Mouse (Mus musculus) midbrain, embryonic 16.5 days (tissue): ENCODE results near the gene Purb. TPM values are rescaled to one million over a fixed set of nuclear protein-coding genes. Genes with fewer than 3 reads are reported as not detected.
"Not testable (repeated sequence)": the region's sequence is repeated elsewhere in the genome, so short reads cannot be mapped to it uniquely, and the experiment has no call there.

Experiments used
- ATAC-seq: fragments of 200-750 bp; cut with Nextera tagmentation; 2 replicates; pipeline ENCODE4 v1.8.0; 2017; ENCODE audit warnings: moderate TSS enrichment
- H3K27ac ChIP-seq: fragments of 300-500 bp; sonication (generic); 2 replicates; pipeline ENCODE4 v1.5.1; 2014; ENCODE audit warnings: mild to moderate bottlenecking, low read length, mixed read lengths
- H3K27me3 ChIP-seq: fragments of 300-500 bp; sonication (generic); 2 replicates; pipeline ENCODE4 v1.6.1; 2014; ENCODE audit warnings: low read depth, low read length, mixed read lengths; ENCODE audit not compliant: control insufficient read depth, insufficient read depth
- H3K36me3 ChIP-seq: fragments of 300-500 bp; sonication (generic); 2 replicates; pipeline ENCODE4 v1.6.1; 2014; ENCODE audit warnings: mild to moderate bottlenecking, low read length, moderate library complexity, mixed read lengths; ENCODE audit not compliant: control insufficient read depth, insufficient read depth
- H3K4me1 ChIP-seq: fragments of 300-500 bp; sonication (generic); 2 replicates; pipeline ENCODE4 v1.6.1; 2014; ENCODE audit warnings: mild to moderate bottlenecking, low read length, mixed read lengths; ENCODE audit not compliant: control insufficient read depth, insufficient read depth
- H3K4me2 ChIP-seq: fragments of 300-500 bp; sonication (generic); 2 replicates; pipeline ENCODE4 v1.6.1; 2014; ENCODE audit warnings: mild to moderate bottlenecking, low read length, mixed read lengths
- H3K4me3 ChIP-seq: fragments of 300-500 bp; sonication (generic); 2 replicates; pipeline ENCODE4 v1.5.1; 2014; ENCODE audit warnings: low read depth, mild to moderate bottlenecking, low read length, moderate library complexity, mixed read lengths
- H3K9ac ChIP-seq: fragments of 300-500 bp; sonication (generic); 2 replicates; pipeline ENCODE4 v1.6.1; 2014; ENCODE audit warnings: low read depth, low read length, mixed read lengths
- H3K9me3 ChIP-seq: fragments of 300-500 bp; sonication (generic); replicated peaks from 2 replicates; pipeline ENCODE4 v1.6.1; 2014; ENCODE audit warnings: mild to moderate bottlenecking, low read length, mixed read lengths; ENCODE audit not compliant: control insufficient read depth, poor library complexity, severe bottlenecking
- WGBS: fragments of 180-500 bp; shearing (Covaris S2); extraction: QIAGEN DNeasy Blood & Tissue Kit; methylation state at CpG from one replicate; pipeline ENCODE4 v1.1.7; 2014; 5-methylcytosine and 5-hydroxymethylcytosine counted together
- polyA plus RNA-seq: library from polyadenylated mRNA; unstranded; fragments of >200 nt; fragmentation: Nextera tagmentation; extraction: Ambion mirVana; gene quantifications from 2 replicates; pipeline ENCODE4 v1.2.1, GENCODE M21; 2015

Purb gene
- polyA plus RNA-seq, 1 experiment from 2014 or later = 11.2 TPM

DNA sequence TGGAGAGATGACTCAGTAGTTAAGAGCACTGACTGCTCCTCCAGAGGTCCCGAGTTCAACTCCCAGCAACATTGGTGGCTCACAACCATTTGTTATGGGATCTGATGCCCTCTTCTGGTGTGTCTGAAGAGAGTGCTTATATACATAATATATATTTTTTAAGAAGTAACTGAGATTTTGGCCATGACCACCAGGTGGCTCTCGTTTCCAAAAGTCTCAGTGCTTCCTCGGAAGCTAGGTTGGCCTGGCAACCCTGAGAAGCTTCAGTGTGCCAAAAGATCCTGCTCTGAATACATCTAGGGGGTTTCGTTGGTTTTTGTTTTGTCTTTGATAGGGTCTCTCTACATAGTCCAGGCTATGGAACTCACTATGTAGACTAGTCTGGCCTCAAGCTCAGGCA is 10.6 kb downstream of the Purb start:
- no peak overlapping the region for H3K9ac ChIP-seq
- H3K4me3 ChIP-seq = no peak overlapping the region

DNA sequence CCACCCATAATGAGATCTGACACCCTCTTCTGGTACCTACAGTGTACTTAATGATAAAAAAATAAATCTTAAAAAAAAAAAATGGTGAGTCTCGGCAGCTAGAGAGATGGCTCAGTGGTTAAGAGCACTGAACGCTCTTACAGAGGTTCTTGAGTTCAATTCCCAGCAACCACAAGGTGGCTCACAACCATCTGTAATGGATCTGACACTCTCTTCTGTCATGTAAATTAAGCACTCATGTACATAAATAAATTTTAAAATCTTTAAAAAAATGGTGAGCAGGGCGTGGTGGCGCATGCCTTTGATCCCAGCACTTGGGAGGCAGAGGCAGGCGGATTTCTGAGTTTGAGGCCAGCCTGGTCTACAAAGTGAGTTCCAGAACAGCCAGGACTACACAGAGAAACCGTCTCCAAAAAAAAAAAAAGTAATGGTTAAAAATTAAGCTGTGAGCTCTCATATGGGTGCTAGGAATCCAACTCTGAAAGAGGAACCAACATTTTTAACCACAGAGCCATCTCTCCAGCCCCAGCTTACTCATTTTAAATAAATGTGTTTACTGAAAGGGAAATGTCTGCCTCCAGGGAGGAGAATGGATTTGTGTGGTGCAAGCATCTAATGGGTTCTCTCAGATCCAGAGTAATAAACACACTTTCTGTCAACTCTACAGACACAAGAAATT is 12.4 kb downstream of the Purb start:
- ATAC-seq = no peak
- Histone ChIP-seq H3K36me3 (peaks cover 8% of the 10 kb centered on the region; the same call in 1 of the 2 replicates), H3K27me3 (no peaks in the 10 kb centered on the region), H3K9me3 (no peaks in the 10 kb centered on the region), H3K27ac (no peak overlapping the region), H3K4me1 (peaks cover 8% of the 10 kb centered on the region), H3K9ac (no peak overlapping the region), H3K4me2 (no peak overlapping the region), H3K4me3 (no peak overlapping the region)
- WGBS = 88% methylated on average over 6 of the region's 6 CpGs

More for the DNA sequence above, 10.6 kb downstream of the Purb start:
- no peak overlapping the region for H3K27ac ChIP-seq
- peaks cover 8% of the 10 kb centered on the region; the same call in 1 of the 2 replicates for H3K36me3 ChIP-seq
- H3K4me1 ChIP-seq = peaks cover 19% of the 10 kb centered on the region
- peak; percentile 80 for ATAC-seq
- H3K9me3 ChIP-seq = no peaks in the 10 kb centered on the region
- H3K4me2 ChIP-seq = no peak overlapping the region
- 23% methylated on average over 4 of the region's 4 CpGs for WGBS
- no peaks in the 10 kb centered on the region for H3K27me3 ChIP-seq

DNA sequence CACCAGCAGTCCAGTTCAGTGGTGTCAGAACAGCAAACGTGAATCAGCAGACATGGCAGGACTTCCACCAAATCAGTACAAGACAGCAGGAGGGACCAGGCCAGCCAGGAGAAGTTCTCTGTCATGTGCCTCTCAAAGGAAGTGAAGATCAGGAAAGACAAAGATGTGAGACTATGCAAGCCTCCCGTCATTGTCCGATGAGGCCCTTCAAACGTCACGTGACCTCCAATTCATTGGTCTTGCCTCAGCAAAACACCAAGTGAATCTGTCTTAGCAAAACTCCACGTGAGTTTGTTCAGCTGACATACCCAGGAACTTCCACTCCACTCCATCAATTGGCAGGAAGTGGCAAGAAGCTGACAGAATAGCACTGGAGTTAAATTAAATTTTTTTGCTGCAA is 19.6 kb downstream of the Purb start:
- Histone ChIP-seq H3K36me3 (no peaks in the 10 kb centered on the region), H3K27me3 (no peaks in the 10 kb centered on the region), H3K4me2 (no peak overlapping the region), H3K9ac (no peak overlapping the region), H3K4me1 (no peaks in the 10 kb centered on the region), H3K27ac (no peak overlapping the region), H3K4me3 (no peak overlapping the region), H3K9me3 (no peaks in the 10 kb centered on the region)
- WGBS = 77% methylated on average over 6 of the region's 6 CpGs
- no peak for ATAC-seq

DNA sequence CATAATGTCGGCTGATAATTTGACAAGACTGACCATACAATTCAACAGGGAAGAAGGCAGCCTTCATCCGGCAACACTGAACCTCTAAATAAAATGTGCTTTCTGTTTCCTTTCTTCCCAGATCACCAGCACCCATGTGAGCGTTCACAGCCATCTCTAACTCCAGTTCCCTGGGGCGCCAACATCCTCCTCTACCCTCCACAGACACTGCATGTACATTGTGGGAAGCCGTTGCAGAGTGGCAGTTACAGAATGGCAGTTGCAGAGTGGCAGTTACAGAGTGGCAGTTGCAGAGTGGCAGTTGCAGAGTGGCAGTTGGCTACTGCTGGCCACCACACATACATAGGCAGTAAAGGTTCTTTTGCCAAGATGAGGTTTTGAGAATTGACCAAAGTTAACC is 27.6 kb downstream of the Purb start:
- WGBS = 98% methylated on average over 5 of the region's 5 CpGs
- not testable (repeated sequence) for H3K9ac ChIP-seq, H3K27me3 ChIP-seq, H3K4me3 ChIP-seq, H3K4me1 ChIP-seq, H3K4me2 ChIP-seq, H3K9me3 ChIP-seq, H3K27ac ChIP-seq, ATAC-seq, H3K36me3 ChIP-seq

DNA sequence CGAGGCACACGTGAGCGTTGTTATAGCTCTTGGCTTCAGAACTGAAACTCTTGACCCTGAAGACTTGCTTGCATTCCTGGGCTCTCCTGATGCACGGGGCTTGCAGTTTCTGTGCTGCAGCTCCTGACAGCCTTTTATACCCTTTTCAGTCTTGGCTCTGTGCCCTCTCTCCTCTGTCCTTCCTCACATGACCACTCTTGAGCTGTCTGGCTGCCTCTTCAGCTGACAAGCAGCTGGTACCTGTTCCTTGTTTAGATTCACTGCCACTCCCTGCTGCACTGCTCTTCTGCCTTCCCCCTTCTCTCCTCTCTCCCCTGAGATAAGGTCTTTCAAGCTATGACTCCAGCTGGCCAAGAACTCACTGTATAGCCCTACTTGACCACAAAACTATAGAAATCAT is 28.2 kb downstream of the Purb start:
- 84% methylated on average over 4 of the region's 4 CpGs for WGBS

DNA sequence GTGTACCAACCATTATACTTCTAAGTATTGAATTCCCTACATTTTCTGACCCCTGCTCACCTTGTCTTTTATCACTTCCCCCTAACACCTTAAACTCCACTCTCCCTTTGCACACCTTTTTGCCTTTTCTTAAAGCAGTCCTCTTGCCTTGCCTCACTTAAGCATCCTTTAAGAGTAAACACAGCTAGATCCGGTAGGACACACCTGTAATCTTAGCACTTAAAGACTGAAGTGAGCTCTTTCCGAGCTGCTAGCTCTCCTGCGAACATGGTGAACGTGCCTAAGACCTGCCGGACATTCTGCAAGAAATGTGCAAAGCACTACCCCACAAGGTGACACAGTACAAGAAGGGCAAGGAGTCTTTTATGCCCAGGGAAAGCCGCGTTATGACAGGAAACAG is 29.8 kb downstream of the Purb start:
- peaks cover 12% of the 10 kb centered on the region for H3K4me1 ChIP-seq
- H3K4me3 ChIP-seq = no peak overlapping the region
- H3K9ac ChIP-seq = no peak overlapping the region
- no peaks in the 10 kb centered on the region for H3K9me3 ChIP-seq
- 91% methylated on average over 7 of the region's 7 CpGs for WGBS
- H3K36me3 ChIP-seq = no peaks in the 10 kb centered on the region
- no peak overlapping the region for H3K27ac ChIP-seq
- H3K27me3 ChIP-seq = no peaks in the 10 kb centered on the region
- no peak overlapping the region for H3K4me2 ChIP-seq
- no peak for ATAC-seq

More for the DNA sequence above, 28.2 kb downstream of the Purb start:
- Histone ChIP-seq H3K4me2 (no peak overlapping the region), H3K36me3 (no peaks in the 10 kb centered on the region), H3K27ac (no peak overlapping the region), H3K9ac (no peak overlapping the region), H3K9me3 (no peaks in the 10 kb centered on the region), H3K4me3 (no peak overlapping the region), H3K4me1 (peaks cover 12% of the 10 kb centered on the region), H3K27me3 (no peaks in the 10 kb centered on the region)
- no peak for ATAC-seq

DNA sequence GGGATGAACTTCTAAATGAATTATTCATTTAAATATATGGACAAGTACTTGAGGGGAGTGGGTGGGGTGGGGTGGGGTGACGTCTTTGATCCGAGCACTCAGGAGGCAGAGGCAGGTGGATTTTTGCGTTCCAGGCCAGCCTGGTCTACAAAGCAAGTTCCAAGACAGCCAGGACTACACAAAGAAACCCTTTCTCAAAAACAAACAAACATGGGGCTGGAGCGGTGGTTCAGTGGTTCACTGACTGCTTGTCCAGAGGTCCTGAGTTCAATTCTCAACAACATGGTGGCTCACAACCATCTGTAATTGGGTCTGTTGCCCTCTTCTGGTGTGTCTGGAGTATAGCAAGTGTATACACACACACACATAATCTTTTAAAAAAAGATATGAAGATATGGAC is 30.3 kb downstream of the Purb start:
- Histone ChIP-seq H3K9me3 (no peaks in the 10 kb centered on the region), H3K4me2 (no peak overlapping the region), H3K4me1 (peaks cover 12% of the 10 kb centered on the region), H3K9ac (no peak overlapping the region), H3K27ac (no peak overlapping the region), H3K4me3 (no peak overlapping the region), H3K27me3 (no peaks in the 10 kb centered on the region), H3K36me3 (no peaks in the 10 kb centered on the region)
- WGBS = 79% methylated on average over 4 of the region's 4 CpGs
- ATAC-seq = no peak

DNA sequence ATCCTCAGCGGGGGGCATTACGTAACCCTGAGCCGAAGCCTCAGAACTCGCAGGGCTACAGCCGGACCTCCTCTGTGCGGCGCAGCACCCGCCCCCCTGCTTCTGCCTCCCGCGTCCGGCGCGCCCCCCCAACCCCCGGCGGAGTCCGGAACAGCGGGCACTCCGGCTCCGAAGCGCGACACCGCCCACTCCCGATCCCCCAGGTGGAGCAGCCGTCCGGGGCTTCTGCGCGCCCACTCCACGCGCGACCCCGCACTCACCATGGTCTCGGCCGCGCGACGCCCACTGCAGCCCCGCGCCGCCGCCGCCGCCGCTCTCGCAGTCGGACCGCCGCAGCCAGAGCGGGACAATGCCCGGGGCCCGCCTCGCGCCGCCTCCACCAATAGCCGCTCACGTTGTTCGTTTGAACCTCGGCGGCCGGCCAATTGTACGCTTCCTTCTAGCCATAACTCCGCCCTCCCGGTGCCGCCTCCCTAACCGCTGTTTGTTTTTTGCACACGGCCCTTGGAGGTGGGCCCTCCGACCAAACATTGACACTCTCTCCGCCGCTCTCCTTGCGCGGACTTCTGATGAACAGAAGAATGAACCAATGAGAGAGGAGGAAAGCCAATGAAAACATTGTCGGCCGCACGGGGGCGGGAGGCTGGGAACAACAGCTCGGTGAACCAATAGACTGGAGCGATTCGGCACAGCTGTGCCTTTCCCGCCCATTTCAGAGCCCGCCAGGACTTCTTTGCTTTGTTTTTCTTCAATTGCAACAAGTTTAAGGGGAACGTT is 31.5 kb downstream of the Purb start, which contains the start of gene H2afv:
H2afv (minus strand) TSS at position 367 of the 777 bp plus-strand sequence.
- Histone ChIP-seq H3K36me3 (no peaks in the 10 kb centered on the region), H3K4me1 (peaks cover 12% of the 10 kb centered on the region), H3K9me3 (no peaks in the 10 kb centered on the region), H3K9ac (peak within 1 kb of the TSS; percentile 86), H3K4me2 (peak within 1 kb of the TSS; percentile 81), H3K27ac (peak within 1 kb of the TSS; percentile 91), H3K27me3 (no peaks in the 10 kb centered on the region), H3K4me3 (peak within 1 kb of the TSS; percentile 88)
- WGBS = under 1% methylated on average over 73 of the region's 80 CpGs
- peak; percentile 100 for ATAC-seq

DNA sequence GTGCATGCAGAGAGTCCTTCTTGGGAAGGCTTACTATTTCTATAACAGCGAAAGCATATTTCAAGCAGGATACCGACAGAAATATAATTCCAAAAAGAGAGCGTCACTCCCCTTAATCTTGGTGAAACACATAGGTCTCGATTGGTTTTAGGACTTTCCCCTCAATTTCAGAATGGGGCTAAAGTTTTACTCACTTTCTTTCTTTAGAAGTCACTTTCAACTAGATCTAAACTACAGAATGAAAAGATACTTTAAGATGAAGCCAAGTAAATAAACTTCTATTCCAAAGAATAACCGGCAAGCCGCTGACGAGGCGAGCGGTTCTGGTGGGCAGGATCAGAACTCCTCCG is 32.0 kb downstream of the Purb start:
- WGBS = under 1% methylated on average over 10 of the region's 10 CpGs
- H3K4me3 ChIP-seq = peak overlapping the region; percentile 88
- H3K4me2 ChIP-seq = peak overlapping the region; percentile 81
- no peaks in the 10 kb centered on the region for H3K27me3 ChIP-seq
- no peak for ATAC-seq
- peaks cover 12% of the 10 kb centered on the region for H3K4me1 ChIP-seq
- peak overlapping the region; percentile 86 for H3K9ac ChIP-seq
- H3K27ac ChIP-seq = peak overlapping the region; percentile 91
- no peaks in the 10 kb centered on the region for H3K9me3 ChIP-seq
- no peaks in the 10 kb centered on the region for H3K36me3 ChIP-seq
